Mouse (Mus musculus): ENCODE measurements at regions not wholly inside any gene's neighbourhood (a gene's known extent, or its start where the extent isn't known, plus 50 kb on each side); places are given as distances from the start of the nearest gene placed in this dataset.

GRCm38 (mm10) chr13:101235110-101235509 is 401.9 kb upstream of the Slc30a5 start:
- TF ChIP-seq CTCF (IDR thresholded peaks at IDR 0.05; ENCODE audit: low read depth, low read length) = no peak
- TF ChIP-seq POLR2A (IDR thresholded peaks at IDR 0.05; ENCODE audit: borderline replicate concordance, low read depth, low read length) = no peak

Data from bone marrow macrophage, adult 2 months (primary cell).